ENCODE assay signal across 17 mouse cellular contexts in genomic region chr2:141434084-141434483, GRCm38 (mm10).
"Had no signal": no experiment of that assay in that cellular context is flagged by ENCODE, and none has a peak within 500 bp of the region (broad histone marks: within the 10 kb centered on the region; RNA-seq: fewer than 3 reads in every experiment).

No protein-coding gene starts in this region.

- H3K27ac ChIP-seq: heart, embryonic 10.5 days; hindbrain, embryonic 10.5 days; hindbrain, embryonic 12.5 days; hindbrain, embryonic 14.5 days; intestine, embryonic 15.5 days; limb, embryonic 10.5 days; limb, embryonic 12.5 days; liver, embryonic 12.5 days had no signal

- DNase-seq: gastrocnemius, postnatal 25 days; heart, adult 18-20 months; heart, postnatal 4 days; kidney, adult 18-20 months; liver had no signal

- H3K4me1 ChIP-seq: heart, embryonic 10.5 days; heart, embryonic 12.5 days; hindbrain, embryonic 12.5 days; limb, embryonic 10.5 days; limb, embryonic 12.5 days; liver, embryonic 12.5 days had no signal

- H3K27me3 ChIP-seq: heart, embryonic 12.5 days; hindbrain, embryonic 12.5 days; intestine, embryonic 15.5 days; limb, embryonic 12.5 days; liver, embryonic 12.5 days had no signal

- H3K4me2 ChIP-seq: heart, embryonic 12.5 days; hindbrain, embryonic 12.5 days; hindbrain, embryonic 14.5 days; limb, embryonic 12.5 days; liver, embryonic 12.5 days had no signal

- H3K36me3 ChIP-seq: heart, embryonic 10.5 days; heart, embryonic 12.5 days; hindbrain, embryonic 10.5 days; hindbrain, embryonic 12.5 days; intestine, embryonic 15.5 days; limb, embryonic 10.5 days; limb, embryonic 12.5 days; liver, embryonic 12.5 days had no signal

- H3K9me3 ChIP-seq: heart, embryonic 10.5 days; heart, embryonic 12.5 days; hindbrain, embryonic 10.5 days; hindbrain, embryonic 12.5 days; intestine, embryonic 15.5 days; limb, embryonic 10.5 days; limb, embryonic 12.5 days; liver, embryonic 12.5 days had no signal

- H3K4me3 ChIP-seq: heart, embryonic 10.5 days; heart, embryonic 12.5 days; hindbrain, embryonic 10.5 days; hindbrain, embryonic 12.5 days; intestine, embryonic 15.5 days; limb, embryonic 10.5 days; limb, embryonic 12.5 days; liver, embryonic 12.5 days had no signal

- ATAC-seq: inflammation-experienced regulatory T-cells, adult 6 months; intestine, postnatal 0 days; liver, embryonic 12.5 days had no signal

- H3K9ac ChIP-seq: forebrain, postnatal 0 days; heart, embryonic 12.5 days; hindbrain, embryonic 12.5 days; hindbrain, embryonic 14.5 days; intestine, embryonic 15.5 days; limb, embryonic 12.5 days; liver, embryonic 12.5 days had no signal
